Mouse (Mus musculus): ENCODE results near the gene Hpcal1.

- no peak for TF ChIP-seq POLR2A (IDR thresholded peaks at IDR 0.05; ENCODE audit: low read depth, low read length)
- no peak for TF ChIP-seq CTCF (IDR thresholded peaks at IDR 0.05; ENCODE audit: extremely low read depth, insufficient read length, insufficient replicate concordance, low read depth, low read length)
Observed at GRCm38 (mm10) chr12:17764005-17764404, 73.3 kb downstream of the Hpcal1 start.
